Mouse (Mus musculus) naive thymus-derived CD4-positive, alpha-beta T cell, adult 5 months (primary cell): ENCODE data around the gene Casq2. TPM values are rescaled to one million over a fixed set of nuclear protein-coding genes. Genes with fewer than 3 reads are reported as not detected.

ENCODE experiments used
- polyA plus RNA-seq: library from polyadenylated mRNA; unstranded; fragments of 100-300 nt; shearing (Covaris generic); gene quantifications from one replicate; pipeline ENCODE4 v1.2.1, GENCODE M21; 2017

The Casq2 gene
- polyA plus RNA-seq, result not detected

GRCm38 (mm10) chr3:102086283-102086682 lies at the start of gene Casq2:
TSS of gene Casq2 (plus strand) at chr3:102086415.

Other genes starting within 250 kb of the Casq2 start
- not detected for gene Mab21l3, start 237.5 kb upstream of the Casq2 start, polyA plus RNA-seq
- gene Slc22a15, start 162.0 kb upstream of the Casq2 start, polyA plus RNA-seq, result 1.2 TPM
- not detected for gene Nhlh2, start 76.3 kb upstream of the Casq2 start, polyA plus RNA-seq
- gene Vangl1, start 118.3 kb downstream of the Casq2 start, polyA plus RNA-seq, result not detected